Mouse (Mus musculus) midbrain, embryonic 11.5 days (tissue): ENCODE data around the gene Olfr1204. TPM values are rescaled to one million over a fixed set of nuclear protein-coding genes. Genes with fewer than 3 reads are reported as not detected.

Source experiments
- ATAC-seq: fragments of 200-750 bp; cut with Nextera tagmentation; 2 replicates; pipeline ENCODE4 v1.8.0; 2017; ENCODE audit warnings: moderate TSS enrichment, moderate library complexity; ENCODE audit not compliant: low FRiP score
- DNase-seq: peaks from one replicate; pipeline ENCODE4 v3.0.0; 2015; ENCODE audit warnings: low spot score; ENCODE audit errors: missing footprints
- H3K27ac ChIP-seq: fragments of 300-500 bp; sonication (generic); 2 replicates; pipeline ENCODE4 v1.5.1; 2014; ENCODE audit warnings: low read depth, low read length
- H3K27me3 ChIP-seq: fragments of 300-500 bp; sonication (generic); 2 replicates; pipeline ENCODE4 v1.6.1; 2014; ENCODE audit warnings: mild to moderate bottlenecking, low read length, moderate library complexity, mixed read lengths; ENCODE audit not compliant: control insufficient read depth, insufficient read depth
- H3K36me3 ChIP-seq: fragments of 300-500 bp; sonication (generic); 2 replicates; pipeline ENCODE4 v1.6.1; 2014; ENCODE audit warnings: mild to moderate bottlenecking, low read length, moderate library complexity, mixed read lengths; ENCODE audit not compliant: control insufficient read depth, insufficient read depth
- H3K4me1 ChIP-seq: fragments of 300-500 bp; sonication (generic); 2 replicates; pipeline ENCODE4 v1.6.1; 2014; ENCODE audit warnings: low read length; ENCODE audit not compliant: control insufficient read depth, insufficient read depth
- H3K4me2 ChIP-seq: fragments of 300-500 bp; sonication (generic); 2 replicates; pipeline ENCODE4 v1.6.1; 2014; ENCODE audit warnings: mild to moderate bottlenecking, moderate library complexity
- H3K4me3 ChIP-seq: fragments of 300-500 bp; sonication (generic); 2 replicates; pipeline ENCODE4 v1.5.1; 2014; ENCODE audit warnings: low read depth, low read length
- H3K9ac ChIP-seq: fragments of 300-500 bp; sonication (generic); 2 replicates; pipeline ENCODE4 v1.6.1; 2014; ENCODE audit warnings: low read length
- H3K9me3 ChIP-seq: fragments of 300-500 bp; sonication (generic); 2 replicates; pipeline ENCODE4 v1.6.1; 2016; ENCODE audit warnings: low read length; ENCODE audit not compliant: control insufficient read depth
- WGBS: fragments of 180-500 bp; shearing (Covaris S2); extraction: QIAGEN DNeasy Blood & Tissue Kit; methylation state at CpG from one replicate; pipeline ENCODE4 v1.1.7; 2014; 5-methylcytosine and 5-hydroxymethylcytosine counted together
- polyA plus RNA-seq: library from polyadenylated mRNA; unstranded; fragments of >200 nt; fragmentation: Nextera tagmentation; extraction: Ambion mirVana; gene quantifications from 2 replicates; pipeline ENCODE4 v1.2.1, GENCODE M21; 2014

Olfr1204 gene
- not detected in 2 replicates for polyA plus RNA-seq

DNA sequence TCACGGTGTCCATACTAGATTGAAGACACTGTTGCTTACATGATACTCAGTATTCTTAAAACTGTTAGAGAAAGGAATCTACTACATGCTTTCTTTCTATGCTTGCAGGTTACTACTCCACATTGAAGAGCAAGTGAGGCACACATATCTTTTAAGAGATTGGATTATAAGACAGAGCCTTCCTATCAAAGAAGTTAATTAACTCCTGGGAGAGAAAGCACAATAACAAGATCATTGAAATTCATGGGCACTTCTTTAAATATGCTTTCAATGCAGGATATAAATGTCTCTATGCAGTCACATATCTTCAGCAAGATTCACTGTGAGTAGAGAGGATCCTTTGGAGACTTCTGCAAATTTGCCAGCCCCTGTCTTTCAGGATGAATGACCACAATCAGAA lies at the start of gene Olfr1204:
Olfr1204 (plus strand) TSS at position 301 of the 400 bp plus-strand sequence.
- Histone ChIP-seq H3K27me3 (no peaks in the 10 kb centered on the region), H3K9ac (no peak within 1 kb of the TSS), H3K4me2 (no peak within 1 kb of the TSS), H3K27ac (no peak within 1 kb of the TSS), H3K9me3 (no peaks in the 10 kb centered on the region), H3K4me3 (no peak within 1 kb of the TSS), H3K4me1 (no peaks in the 10 kb centered on the region), H3K36me3 (no peaks in the 10 kb centered on the region)
- WGBS: 93% methylated on average over 1 of the region's 1 CpGs
- DNase-seq (no peak), ATAC-seq (no peak)

- H3K4me1 ChIP-seq: no peaks in the 10 kb centered on the region
- DNase-seq (no peak), ATAC-seq (no peak)
- H3K27me3 ChIP-seq: no peaks in the 10 kb centered on the region
- no peak within 1 kb of the TSS for H3K4me2 ChIP-seq
- no peaks in the 10 kb centered on the region for H3K9me3 ChIP-seq
- H3K36me3 ChIP-seq: no peaks in the 10 kb centered on the region
- H3K4me3 ChIP-seq: no peak within 1 kb of the TSS
- WGBS: 83% methylated on average over 1 of the region's 1 CpGs
- no peak within 1 kb of the TSS for H3K27ac ChIP-seq
- H3K9ac ChIP-seq: no peak within 1 kb of the TSS
These were observed 34.9 kb upstream of the Olfr1204 start, which contains the start of gene Olfr1202 for GRCm38 (mm10) chr2:88814196-88814595. TSS of gene Olfr1202 (plus strand) at chr2:88814496.

- DNase-seq (no peak), ATAC-seq (no peak)
- no peak within 1 kb of the TSS for H3K4me2 ChIP-seq
- WGBS: 86% methylated on average over 2 of the region's 2 CpGs
- no peak within 1 kb of the TSS for H3K4me3 ChIP-seq
- no peaks in the 10 kb centered on the region for H3K36me3 ChIP-seq
- no peak within 1 kb of the TSS for H3K27ac ChIP-seq
- H3K9me3 ChIP-seq: no peaks in the 10 kb centered on the region
- no peaks in the 10 kb centered on the region for H3K27me3 ChIP-seq
- no peak within 1 kb of the TSS for H3K9ac ChIP-seq
- H3K4me1 ChIP-seq: no peaks in the 10 kb centered on the region
These were observed 19.7 kb upstream of the Olfr1204 start, which contains the start of gene Olfr1205 for GRCm38 (mm10) chr2:88829437-88829836. TSS of gene Olfr1205 (plus strand) at chr2:88829737.

DNA sequence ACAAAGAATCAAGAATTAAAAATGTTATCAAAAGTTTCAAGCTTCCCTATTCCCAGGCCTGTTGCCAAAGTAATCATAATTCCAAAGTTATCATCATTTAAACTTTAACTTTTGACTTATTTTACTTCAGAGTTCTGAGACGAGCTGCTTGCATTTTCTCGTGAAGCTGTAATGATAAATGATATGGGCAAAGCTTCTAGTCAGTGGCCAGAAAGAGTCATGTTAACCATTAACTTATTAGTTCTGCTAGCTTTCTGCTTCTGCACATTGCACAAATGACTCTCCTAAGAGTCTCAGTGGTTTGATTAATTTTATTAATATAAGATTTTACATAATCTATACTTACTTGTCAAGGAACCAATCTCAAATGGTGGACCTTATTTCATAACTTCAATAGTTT lies 10.6 kb upstream of the Olfr1204 start:
- no peak for ATAC-seq

GRCm38 (mm10) chr2:88862931-88863330 lies 13.8 kb downstream of the Olfr1204 start, which contains the start of gene Olfr1206:
TSS of gene Olfr1206 (plus strand) at chr2:88863231.
- no peaks in the 10 kb centered on the region for H3K36me3 ChIP-seq
- H3K27ac ChIP-seq: no peak within 1 kb of the TSS
- no peaks in the 10 kb centered on the region for H3K27me3 ChIP-seq
- H3K4me1 ChIP-seq: no peaks in the 10 kb centered on the region
- DNase-seq (no peak), ATAC-seq (no peak)
- H3K9me3 ChIP-seq: no peaks in the 10 kb centered on the region
- H3K9ac ChIP-seq: no peak within 1 kb of the TSS
- H3K4me3 ChIP-seq: no peak within 1 kb of the TSS
- no peak within 1 kb of the TSS for H3K4me2 ChIP-seq
- 85% methylated on average over 2 of the region's 2 CpGs for WGBS

More for the DNA sequence above, 10.6 kb upstream of the Olfr1204 start:
- Histone ChIP-seq H3K9me3 (no peaks in the 10 kb centered on the region), H3K36me3 (no peaks in the 10 kb centered on the region), H3K27ac (no peak overlapping the region), H3K4me1 (no peaks in the 10 kb centered on the region), H3K4me2 (no peak overlapping the region), H3K4me3 (no peak overlapping the region), H3K27me3 (no peaks in the 10 kb centered on the region), H3K9ac (no peak overlapping the region)
- WGBS: 91% methylated on average over 2 of the region's 2 CpGs
- DNase-seq: no peak

GRCm38 (mm10) chr2:88902211-88902610 lies 53.1 kb downstream of the Olfr1204 start, which contains the start of gene Olfr1208:
TSS of gene Olfr1208 (minus strand) at chr2:88902311.
- ATAC-seq (no peak), DNase-seq (no peak)
- no peaks in the 10 kb centered on the region for H3K9me3 ChIP-seq
- no peak within 1 kb of the TSS for H3K9ac ChIP-seq
- H3K36me3 ChIP-seq: no peaks in the 10 kb centered on the region
- no peak within 1 kb of the TSS for H3K4me2 ChIP-seq
- H3K4me1 ChIP-seq: no peaks in the 10 kb centered on the region
- H3K27ac ChIP-seq: no peak within 1 kb of the TSS
- no peak within 1 kb of the TSS for H3K4me3 ChIP-seq
- H3K27me3 ChIP-seq: no peaks in the 10 kb centered on the region

Other genes with a start within 250 kb of the Olfr1204 start
- gene Olfr1191-ps1, start 208.8 kb upstream of the Olfr1204 start, polyA plus RNA-seq: not detected in 2 replicates
- gene Olfr1192-ps1, start 200.8 kb upstream of the Olfr1204 start, polyA plus RNA-seq: not detected in 2 replicates
- gene Olfr1193, start 173.7 kb upstream of the Olfr1204 start, polyA plus RNA-seq: not detected in 2 replicates
- gene Olfr1195, start 160.1 kb upstream of the Olfr1204 start, polyA plus RNA-seq: not detected in 2 replicates
- gene Olfr1196, start 144.7 kb upstream of the Olfr1204 start, polyA plus RNA-seq: not detected in 2 replicates
- not detected in 2 replicates for gene Olfr1197, start 116.9 kb upstream of the Olfr1204 start, polyA plus RNA-seq
- gene Olfr1198, start 97.9 kb upstream of the Olfr1204 start, polyA plus RNA-seq: not detected in 2 replicates
- gene Olfr1199, start 88.8 kb upstream of the Olfr1204 start, polyA plus RNA-seq: not detected in 2 replicates
- gene Olfr1200, start 78.8 kb upstream of the Olfr1204 start, polyA plus RNA-seq: not detected in 2 replicates
- gene Olfr1201, start 56.3 kb upstream of the Olfr1204 start, polyA plus RNA-seq: not detected in 2 replicates
- not detected in 2 replicates for gene Olfr1202, start 34.8 kb upstream of the Olfr1204 start, polyA plus RNA-seq
- gene Olfr1205, start 19.6 kb upstream of the Olfr1204 start, polyA plus RNA-seq: not detected in 2 replicates
- gene Olfr1206, start 13.9 kb downstream of the Olfr1204 start, polyA plus RNA-seq: not detected in 2 replicates
- gene Olfr1208, start 53.0 kb downstream of the Olfr1204 start, polyA plus RNA-seq: not detected in 2 replicates
- gene Olfr1209, start 65.9 kb downstream of the Olfr1204 start, polyA plus RNA-seq: not detected in 2 replicates
- not detected in 2 replicates for gene Olfr1211, start 88.8 kb downstream of the Olfr1204 start, polyA plus RNA-seq
- not detected in 2 replicates for gene Olfr1212, start 104.7 kb downstream of the Olfr1204 start, polyA plus RNA-seq
- not detected in 2 replicates for gene Gm13762, start 131.0 kb downstream of the Olfr1204 start, polyA plus RNA-seq
- not detected in 2 replicates for gene Olfr1214, start 143.4 kb downstream of the Olfr1204 start, polyA plus RNA-seq
- gene Olfr1215, start 157.7 kb downstream of the Olfr1204 start, polyA plus RNA-seq: not detected in 2 replicates
- gene Olfr1216, start 169.0 kb downstream of the Olfr1204 start, polyA plus RNA-seq: not detected in 2 replicates
- gene Olfr1217, start 182.8 kb downstream of the Olfr1204 start, polyA plus RNA-seq: not detected in 2 replicates
- gene Olfr1218, start 211.9 kb downstream of the Olfr1204 start, polyA plus RNA-seq: not detected in 2 replicates
- not detected in 2 replicates for gene Olfr1219, start 234.2 kb downstream of the Olfr1204 start, polyA plus RNA-seq